Mouse (Mus musculus): ENCODE measurements at regions not wholly inside any gene's neighbourhood (a gene's known extent, or its start where the extent isn't known, plus 50 kb on each side); places are given as distances from the start of the nearest gene placed in this dataset.

GRCm38 (mm10) chr7:39621796-39622195 is 104.2 kb downstream of the Zfp619 start:
- TF ChIP-seq EP300 (IDR thresholded peaks at IDR 0.05; ENCODE audit: low read depth) (no peak), CTCF (IDR thresholded peaks at IDR 0.05; ENCODE audit: low read depth) (no peak)
